Mouse (Mus musculus): Measurements from ENCODE around the gene Pigs. TPM values are rescaled to one million over a fixed set of nuclear protein-coding genes. Genes with fewer than 3 reads are reported as not detected.

Gene Pigs
- polyA plus RNA-seq, 1 experiment from 2014 or later: 70.2 TPM

GRCm38 (mm10) chr11:78380996-78381395 is 52.8 kb downstream of the Pigs start:
- no peaks in the 10 kb centered on the region for H3K27me3 ChIP-seq (ENCODE audit: control insufficient read depth, insufficient read depth, low read length)
- ATAC-seq (ENCODE audit: insufficient number of reproducible peaks, low FRiP score, low TSS enrichment, low read depth) (no peak), DNase-seq (ENCODE audit: low spot score) (no peak)
- no peak overlapping the region for H3K9ac ChIP-seq (ENCODE audit: low read length)
- WGBS: 91% methylated on average over 3 of the region's 3 CpGs
- no peaks in the 10 kb centered on the region for H3K36me3 ChIP-seq (ENCODE audit: control insufficient read depth, insufficient read depth, low read length)
- no peak overlapping the region for H3K27ac ChIP-seq (replicated peaks; ENCODE audit: low read depth, low read length)
- H3K4me1 ChIP-seq (ENCODE audit: control insufficient read depth, insufficient read depth, low read length): peaks cover 11% of the 10 kb centered on the region; the same call in 1 of the 2 replicates
- H3K9me3 ChIP-seq (ENCODE audit: control insufficient read depth, low read length): no peaks in the 10 kb centered on the region
- H3K4me3 ChIP-seq (ENCODE audit: low read depth, low read length): no peak overlapping the region
- H3K4me2 ChIP-seq (ENCODE audit: low read depth, severe bottlenecking): no peak overlapping the region

DNA sequence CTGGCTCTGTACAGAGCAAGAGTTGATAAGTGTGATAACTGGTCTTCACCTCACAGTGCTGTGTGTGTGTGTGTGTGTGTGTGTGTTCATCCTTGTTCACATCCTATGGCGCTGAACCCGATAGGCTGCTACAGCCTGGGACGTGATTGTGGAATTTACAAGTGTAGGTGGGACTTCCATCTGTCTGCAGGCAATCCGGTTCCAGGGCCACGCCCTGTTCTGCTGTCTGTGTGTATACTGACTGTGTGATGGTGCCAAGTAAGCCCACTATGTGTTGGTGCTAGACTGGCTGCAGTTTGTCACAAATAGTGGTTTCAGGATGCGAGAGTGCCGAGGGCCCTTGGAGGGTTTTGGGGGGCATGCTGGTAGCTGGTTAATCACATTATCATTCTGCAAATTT is 54.1 kb downstream of the Pigs start:
- Histone ChIP-seq H3K36me3 (ENCODE audit: control insufficient read depth, insufficient read depth, low read length) (no peaks in the 10 kb centered on the region), H3K4me3 (ENCODE audit: low read depth, low read length) (no peak overlapping the region), H3K9ac (ENCODE audit: low read length) (no peak overlapping the region), H3K27ac (replicated peaks; ENCODE audit: low read depth, low read length) (no peak overlapping the region), H3K27me3 (ENCODE audit: control insufficient read depth, insufficient read depth, low read length) (no peaks in the 10 kb centered on the region), H3K4me2 (ENCODE audit: low read depth, severe bottlenecking) (no peak overlapping the region), H3K4me1 (ENCODE audit: control insufficient read depth, insufficient read depth, low read length) (peaks cover 7% of the 10 kb centered on the region; the same call in 1 of the 2 replicates), H3K9me3 (ENCODE audit: control insufficient read depth, low read length) (no peaks in the 10 kb centered on the region)
- DNase-seq (ENCODE audit: low spot score) (no peak), ATAC-seq (ENCODE audit: insufficient number of reproducible peaks, low FRiP score, low TSS enrichment, low read depth) (no peak)
- 74% methylated on average over 7 of the region's 7 CpGs for WGBS

GRCm38 (mm10) chr11:78382701-78383100 is 54.5 kb downstream of the Pigs start:
- no peak overlapping the region for H3K4me3 ChIP-seq (ENCODE audit: low read depth, low read length)
- no peak overlapping the region for H3K9ac ChIP-seq (ENCODE audit: low read length)
- WGBS: 33% methylated on average over 5 of the region's 5 CpGs
- no peak overlapping the region for H3K4me2 ChIP-seq (ENCODE audit: low read depth, severe bottlenecking)
- no peaks in the 10 kb centered on the region for H3K36me3 ChIP-seq (ENCODE audit: control insufficient read depth, insufficient read depth, low read length)
- no peak for DNase-seq (ENCODE audit: low spot score)
- H3K4me1 ChIP-seq (ENCODE audit: control insufficient read depth, insufficient read depth, low read length): peaks cover 4% of the 10 kb centered on the region; the same call in 1 of the 2 replicates
- no peak overlapping the region for H3K27ac ChIP-seq (replicated peaks; ENCODE audit: low read depth, low read length)
- no peaks in the 10 kb centered on the region for H3K27me3 ChIP-seq (ENCODE audit: control insufficient read depth, insufficient read depth, low read length)
- H3K9me3 ChIP-seq (ENCODE audit: control insufficient read depth, low read length): no peaks in the 10 kb centered on the region
- ATAC-seq (ENCODE audit: insufficient number of reproducible peaks, low FRiP score, low TSS enrichment, low read depth): no peak

DNA sequence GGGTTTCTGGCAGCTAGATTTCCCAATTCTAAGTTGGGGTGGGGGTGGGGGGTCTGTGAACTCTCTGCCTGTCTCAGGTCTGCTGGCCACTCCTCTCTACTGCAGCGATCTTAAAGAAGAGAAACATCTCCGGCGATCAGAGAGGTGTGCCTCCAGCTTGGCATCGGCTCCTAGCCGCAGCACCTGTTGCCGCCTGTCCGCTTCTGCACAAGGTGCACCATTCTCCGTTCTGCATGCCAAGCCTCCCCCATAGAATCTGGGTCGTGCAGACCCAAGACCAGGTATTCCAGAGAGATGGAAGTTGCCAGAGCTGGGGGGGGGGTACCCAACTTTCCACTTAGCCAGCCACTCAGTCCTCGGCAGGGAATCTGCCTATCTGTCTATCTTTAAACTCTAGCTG is 57.6 kb downstream of the Pigs start:
- Histone ChIP-seq H3K27me3 (ENCODE audit: control insufficient read depth, insufficient read depth, low read length) (no peaks in the 10 kb centered on the region), H3K9ac (ENCODE audit: low read length) (no peak overlapping the region), H3K36me3 (ENCODE audit: control insufficient read depth, insufficient read depth, low read length) (no peaks in the 10 kb centered on the region), H3K4me1 (ENCODE audit: control insufficient read depth, insufficient read depth, low read length) (no peaks in the 10 kb centered on the region), H3K4me3 (ENCODE audit: low read depth, low read length) (no peak overlapping the region), H3K4me2 (ENCODE audit: low read depth, severe bottlenecking) (no peak overlapping the region), H3K9me3 (ENCODE audit: control insufficient read depth, low read length) (no peaks in the 10 kb centered on the region), H3K27ac (replicated peaks; ENCODE audit: low read depth, low read length) (no peak overlapping the region)
- DNase-seq (ENCODE audit: low spot score): no peak
- no peak for ATAC-seq (ENCODE audit: insufficient number of reproducible peaks, low FRiP score, low TSS enrichment, low read depth)
- 84% methylated on average over 10 of the region's 10 CpGs for WGBS

GRCm38 (mm10) chr11:78386508-78387043 is 58.4 kb downstream of the Pigs start, which contains the start of gene Foxn1:
TSS of gene Foxn1 (minus strand) at chr11:78386558.
- no peak within 1 kb of the TSS for H3K4me2 ChIP-seq (ENCODE audit: low read depth, severe bottlenecking)
- H3K27ac ChIP-seq (replicated peaks; ENCODE audit: low read depth, low read length): no peak within 1 kb of the TSS
- no peaks in the 10 kb centered on the region for H3K27me3 ChIP-seq (ENCODE audit: control insufficient read depth, insufficient read depth, low read length)
- no peaks in the 10 kb centered on the region for H3K9me3 ChIP-seq (ENCODE audit: control insufficient read depth, low read length)
- 74% methylated on average over 14 of the region's 14 CpGs for WGBS
- no peak within 1 kb of the TSS for H3K9ac ChIP-seq (ENCODE audit: low read length)
- no peaks in the 10 kb centered on the region for H3K4me1 ChIP-seq (ENCODE audit: control insufficient read depth, insufficient read depth, low read length)
- ATAC-seq (ENCODE audit: insufficient number of reproducible peaks, low FRiP score, low TSS enrichment, low read depth) (no peak), DNase-seq (ENCODE audit: low spot score) (no peak)
- no peaks in the 10 kb centered on the region for H3K36me3 ChIP-seq (ENCODE audit: control insufficient read depth, insufficient read depth, low read length)
- no peak within 1 kb of the TSS for H3K4me3 ChIP-seq (ENCODE audit: low read depth, low read length)

Other genes with a start within 250 kb of the Pigs start
- gene Eral1, start 248.0 kb upstream of the Pigs start, polyA plus RNA-seq (2014; fragmentation: Nextera tagmentation; extraction: Ambion mirVana): 44.3 and 44.4 TPM in 2 replicates
- 21.8 and 24.6 TPM in 2 replicates for gene Fam222b, start 233.8 kb upstream of the Pigs start, polyA plus RNA-seq (2014; fragmentation: Nextera tagmentation; extraction: Ambion mirVana)
- gene Traf4, start 162.8 kb upstream of the Pigs start, polyA plus RNA-seq (2014; fragmentation: Nextera tagmentation; extraction: Ambion mirVana): 92.6 and 114 TPM in 2 replicates
- gene Nek8, start 151.7 kb upstream of the Pigs start, polyA plus RNA-seq (2014; fragmentation: Nextera tagmentation; extraction: Ambion mirVana): 15.0 and 15.5 TPM in 2 replicates
- gene Tlcd1, start 151.7 kb upstream of the Pigs start, polyA plus RNA-seq (2014; fragmentation: Nextera tagmentation; extraction: Ambion mirVana): 8.7 and 10.4 TPM in 2 replicates
- 1,529 and 1,574 TPM in 2 replicates for gene Rpl23a, start 144.8 kb upstream of the Pigs start, polyA plus RNA-seq (2014; fragmentation: Nextera tagmentation; extraction: Ambion mirVana)
- gene Rab34, start 140.0 kb upstream of the Pigs start, polyA plus RNA-seq (2014; fragmentation: Nextera tagmentation; extraction: Ambion mirVana): 142 and 144 TPM in 2 replicates
- 0.84 and 1.3 TPM in 2 replicates for gene Proca1, start 135.0 kb upstream of the Pigs start, polyA plus RNA-seq (2014; fragmentation: Nextera tagmentation; extraction: Ambion mirVana)
- 44.0 and 44.9 TPM in 2 replicates for gene Sdf2, start 82.7 kb upstream of the Pigs start, polyA plus RNA-seq (2014; fragmentation: Nextera tagmentation; extraction: Ambion mirVana)
- 30.8 and 34.1 TPM in 2 replicates for gene Supt6, start 82.4 kb upstream of the Pigs start, polyA plus RNA-seq (2014; fragmentation: Nextera tagmentation; extraction: Ambion mirVana)
- gene 2610507B11Rik, start 66.7 kb upstream of the Pigs start, polyA plus RNA-seq (2014; fragmentation: Nextera tagmentation; extraction: Ambion mirVana): 71.5 and 72.6 TPM in 2 replicates
- gene BC030499, start 37.6 kb upstream of the Pigs start, polyA plus RNA-seq (2014; fragmentation: Nextera tagmentation; extraction: Ambion mirVana): 0.09 and 0.16 TPM in 2 replicates
- 65.6 and 72.4 TPM in 2 replicates for gene Spag5, start 26.9 kb upstream of the Pigs start, polyA plus RNA-seq (2014; fragmentation: Nextera tagmentation; extraction: Ambion mirVana)
- gene Aldoc, start 5.4 kb upstream of the Pigs start, polyA plus RNA-seq (2014; fragmentation: Nextera tagmentation; extraction: Ambion mirVana): 3.6 and 8.5 TPM in 2 replicates
- gene Unc119, start 15.1 kb downstream of the Pigs start, polyA plus RNA-seq (2014; fragmentation: Nextera tagmentation; extraction: Ambion mirVana): 84.2 and 86.9 TPM in 2 replicates
- 0.04 and 0.06 TPM in 2 replicates for gene Foxn1, start 58.1 kb downstream of the Pigs start, polyA plus RNA-seq (2014; fragmentation: Nextera tagmentation; extraction: Ambion mirVana)
- gene Slc13a2, start 93.8 kb downstream of the Pigs start, polyA plus RNA-seq (2014; fragmentation: Nextera tagmentation; extraction: Ambion mirVana): not detected in 2 replicates
- 14.9 and 16.2 TPM in 2 replicates for gene Slc46a1, start 137.3 kb downstream of the Pigs start, polyA plus RNA-seq (2014; fragmentation: Nextera tagmentation; extraction: Ambion mirVana)
- 2.2 and 2.5 TPM in 2 replicates for gene Sarm1, start 169.3 kb downstream of the Pigs start, polyA plus RNA-seq (2014; fragmentation: Nextera tagmentation; extraction: Ambion mirVana)
- gene Vtn, start 170.7 kb downstream of the Pigs start, polyA plus RNA-seq (2014; fragmentation: Nextera tagmentation; extraction: Ambion mirVana): 0.41 TPM in 1 of 2 replicates, not detected in the other
- gene Sebox, start 175.0 kb downstream of the Pigs start, polyA plus RNA-seq (2014; fragmentation: Nextera tagmentation; extraction: Ambion mirVana): not detected in 2 replicates
- 62.0 and 66.5 TPM in 2 replicates for gene Tmem199, start 183.8 kb downstream of the Pigs start, polyA plus RNA-seq (2014; fragmentation: Nextera tagmentation; extraction: Ambion mirVana)
- 164 and 165 TPM in 2 replicates for gene Poldip2, start 183.8 kb downstream of the Pigs start, polyA plus RNA-seq (2014; fragmentation: Nextera tagmentation; extraction: Ambion mirVana)
- gene Tnfaip1, start 207.9 kb downstream of the Pigs start, polyA plus RNA-seq (2014; fragmentation: Nextera tagmentation; extraction: Ambion mirVana): 84.3 and 85.1 TPM in 2 replicates
- 128 and 130 TPM in 2 replicates for gene Ift20, start 207.9 kb downstream of the Pigs start, polyA plus RNA-seq (2014; fragmentation: Nextera tagmentation; extraction: Ambion mirVana)
- gene Tmem97, start 222.4 kb downstream of the Pigs start, polyA plus RNA-seq (2014; fragmentation: Nextera tagmentation; extraction: Ambion mirVana): 83.3 and 83.8 TPM in 2 replicates